Mouse (Mus musculus): ENCODE measurements around the gene Dnaaf5. TPM values are rescaled to one million over a fixed set of nuclear protein-coding genes. Genes with fewer than 3 reads are reported as not detected.

Dnaaf5 gene
- total RNA-seq, 1 experiment, result 22.8 TPM

- peaks cover 9 to 14% of the 10 kb centered on the region in 2 experiments; a peak in 3 of 4 replicates for H3K4me1 ChIP-seq (ENCODE audit: control insufficient read depth in 2 of 2, insufficient read depth in 2 of 2, low read length in 2 of 2, poor library complexity in 1 of 2)
- H3K4me3 ChIP-seq (ENCODE audit: insufficient read depth in 1 of 2, low read depth in 1 of 2, low read length in 2 of 2, poor library complexity in 1 of 2, severe bottlenecking in 1 of 2), result peak overlapping the region; percentile 44 to 72
- no peak for DNase-seq (ENCODE audit: low read depth, low spot score)
- peak overlapping the region; percentile 85 for H3K27ac ChIP-seq (ENCODE audit: insufficient read depth, low read depth, low read length, poor library complexity, severe bottlenecking)
- peak overlapping the region; percentile 29; the same call in 1 of the 2 replicates for H3K9ac ChIP-seq (ENCODE audit: insufficient read depth, low read depth, low read length, poor library complexity, severe bottlenecking)
- in situ Hi-C loops (cut with MboI; ENCODE audit: low sequenced_read_pairs in 2 of 2, unreplicated experiment in 2 of 2), result no loop called here
- no peaks in the 10 kb centered on the region for H3K36me3 ChIP-seq (ENCODE audit: control insufficient read depth, insufficient read depth, low read length, poor library complexity, severe bottlenecking)
- TF ChIP-seq ZNF384 (IDR thresholded peaks at IDR 0.05; ENCODE audit: low read depth, low read length), result peak; percentile 50; the same call in 1 of the 2 replicates
- no peak for TF ChIP-seq ZC3H11A (IDR thresholded peaks at IDR 0.05; ENCODE audit: borderline replicate concordance, low read depth, low read length)
- no peaks in the 10 kb centered on the region for H3K9me3 ChIP-seq (ENCODE audit: control insufficient read depth, insufficient read depth, low read depth, low read length)
Observed at GRCm38 (mm10) chr5:139199636-139199994, 49.6 kb downstream of the Dnaaf5 start.

DNA sequence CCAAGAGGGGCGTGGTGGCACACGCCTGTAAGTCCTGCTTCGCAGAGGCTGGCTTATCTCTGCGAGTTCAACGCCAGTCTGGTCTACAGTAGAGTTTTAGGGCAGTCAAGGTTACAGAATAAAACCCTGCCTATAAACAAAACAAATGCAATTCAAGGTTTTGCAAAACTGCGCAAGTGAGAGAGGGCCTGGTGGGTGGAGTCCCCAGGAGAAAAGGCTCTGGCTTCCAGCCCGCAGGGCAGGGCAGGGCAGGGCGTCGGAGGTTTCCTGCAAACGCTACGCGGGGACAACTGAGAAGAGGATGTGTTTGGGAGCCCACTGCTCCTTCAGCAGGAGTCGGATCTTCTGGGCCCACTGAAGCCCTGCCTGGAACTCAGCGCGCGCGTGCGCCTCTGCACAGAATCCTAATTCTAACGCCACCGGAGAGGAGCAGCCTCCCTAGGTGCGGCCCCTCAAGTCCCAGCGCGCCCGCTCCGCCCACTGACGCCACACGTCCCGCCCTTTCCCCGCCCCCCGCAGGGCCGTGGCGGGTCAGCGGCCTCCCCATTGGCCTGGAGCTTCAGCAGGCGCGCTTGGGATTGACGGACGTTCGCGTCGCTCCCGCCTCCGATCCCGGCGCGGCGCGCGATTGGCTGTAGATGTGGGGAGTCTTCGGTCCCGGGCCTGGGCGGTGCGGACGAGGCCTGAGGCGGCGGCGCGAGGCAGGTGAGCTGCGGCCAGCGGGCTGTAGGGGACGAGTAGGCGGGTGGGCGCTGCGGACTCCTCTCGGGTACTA, 50.2 kb downstream of the Dnaaf5 start, which contains the start of gene Sun1:
TSS of gene Sun1 (plus strand) at position 643 of the 775 bp plus-strand sequence.
- in situ Hi-C loops (cut with MboI; ENCODE audit: low sequenced_read_pairs in 2 of 2, unreplicated experiment in 2 of 2), result no loop called here

GRCm38 (mm10) chr5:139200770-139201569, 50.9 kb downstream of the Dnaaf5 start:
- TF ChIP-seq HCFC1 (IDR thresholded peaks at IDR 0.05; ENCODE audit: borderline replicate concordance, insufficient read depth, low read length), result no peak
- TF ChIP-seq ZC3H11A (IDR thresholded peaks at IDR 0.05; ENCODE audit: borderline replicate concordance, low read depth, low read length), result no peak
- TF ChIP-seq CHD2 (IDR thresholded peaks at IDR 0.05; ENCODE audit: low read depth, low read length), result no peak
- no peak for TF ChIP-seq MAFK (IDR thresholded peaks at IDR 0.05; ENCODE audit: insufficient read depth, low read depth, low read length)
- TF ChIP-seq ZNF384 (IDR thresholded peaks at IDR 0.05; ENCODE audit: low read depth, low read length), result no peak
- no peaks in the 10 kb centered on the region for H3K9me3 ChIP-seq (ENCODE audit: control insufficient read depth, insufficient read depth, low read depth, low read length)
- H3K9ac ChIP-seq (ENCODE audit: insufficient read depth, low read depth, low read length, poor library complexity, severe bottlenecking), result peak overlapping the region; percentile 93
- H3K4me3 ChIP-seq (ENCODE audit: insufficient read depth in 1 of 2, low read depth in 1 of 2, low read length in 2 of 2, poor library complexity in 1 of 2, severe bottlenecking in 1 of 2), result peak overlapping the region; percentile 81 to 93
- no peaks in the 10 kb centered on the region for H3K36me3 ChIP-seq (ENCODE audit: control insufficient read depth, insufficient read depth, low read length, poor library complexity, severe bottlenecking)
- H3K27ac ChIP-seq (ENCODE audit: insufficient read depth, low read depth, low read length, poor library complexity, severe bottlenecking), result peak overlapping the region; percentile 75
- no peak for DNase-seq (ENCODE audit: low read depth, low spot score)
- peaks cover 9 to 19% of the 10 kb centered on the region in 2 experiments; a peak in 3 of 4 replicates for H3K4me1 ChIP-seq (ENCODE audit: control insufficient read depth in 2 of 2, insufficient read depth in 2 of 2, low read length in 2 of 2, poor library complexity in 1 of 2)
- in situ Hi-C loops (cut with MboI; ENCODE audit: low sequenced_read_pairs in 2 of 2, unreplicated experiment in 2 of 2), result no loop called here

More for the DNA sequence above, 50.2 kb downstream of the Dnaaf5 start, which contains the start of gene Sun1:
- H3K9ac ChIP-seq (ENCODE audit: insufficient read depth, low read depth, low read length, poor library complexity, severe bottlenecking), result peak within 1 kb of the TSS; percentile 93
- TF ChIP-seq ZC3H11A (IDR thresholded peaks at IDR 0.05; ENCODE audit: borderline replicate concordance, low read depth, low read length), result no peak
- peak; percentile 62; the same call in 1 of the 2 replicates for TF ChIP-seq CHD2 (IDR thresholded peaks at IDR 0.05; ENCODE audit: low read depth, low read length)
- peak within 1 kb of the TSS; percentile 81 to 93 for H3K4me3 ChIP-seq (ENCODE audit: insufficient read depth in 1 of 2, low read depth in 1 of 2, low read length in 2 of 2, poor library complexity in 1 of 2, severe bottlenecking in 1 of 2)
- peaks cover 9 to 17% of the 10 kb centered on the region in 2 experiments; a peak in 3 of 4 replicates for H3K4me1 ChIP-seq (ENCODE audit: control insufficient read depth in 2 of 2, insufficient read depth in 2 of 2, low read length in 2 of 2, poor library complexity in 1 of 2)
- peak; percentile 96 for DNase-seq (ENCODE audit: low read depth, low spot score)
- no peaks in the 10 kb centered on the region for H3K36me3 ChIP-seq (ENCODE audit: control insufficient read depth, insufficient read depth, low read length, poor library complexity, severe bottlenecking)
- no peaks in the 10 kb centered on the region for H3K9me3 ChIP-seq (ENCODE audit: control insufficient read depth, insufficient read depth, low read depth, low read length)
- H3K27ac ChIP-seq (ENCODE audit: insufficient read depth, low read depth, low read length, poor library complexity, severe bottlenecking), result peak within 1 kb of the TSS; percentile 85

GRCm38 (mm10) chr5:139202127-139202526, 52.1 kb downstream of the Dnaaf5 start:
- DNase-seq (ENCODE audit: low read depth, low spot score), result no peak
- in situ Hi-C loops (cut with MboI; ENCODE audit: low sequenced_read_pairs in 2 of 2, unreplicated experiment in 2 of 2), result no loop called here
- Histone ChIP-seq H3K36me3 (ENCODE audit: control insufficient read depth, insufficient read depth, low read length, poor library complexity, severe bottlenecking) (no peaks in the 10 kb centered on the region; the same call in 1 of the 2 replicates), H3K4me3 (ENCODE audit: insufficient read depth in 1 of 2, low read depth in 1 of 2, low read length in 2 of 2, poor library complexity in 1 of 2, severe bottlenecking in 1 of 2) (peak overlapping the region in 1 of 2 experiments; percentile 93; a peak in 2 of 4 replicates), H3K27ac (ENCODE audit: insufficient read depth, low read depth, low read length, poor library complexity, severe bottlenecking) (no peak overlapping the region), H3K9me3 (ENCODE audit: control insufficient read depth, insufficient read depth, low read depth, low read length) (no peaks in the 10 kb centered on the region), H3K9ac (ENCODE audit: insufficient read depth, low read depth, low read length, poor library complexity, severe bottlenecking) (peak overlapping the region; percentile 93; the same call in 1 of the 2 replicates), H3K4me1 (ENCODE audit: control insufficient read depth in 2 of 2, insufficient read depth in 2 of 2, low read length in 2 of 2, poor library complexity in 1 of 2) (peaks cover 9 to 14% of the 10 kb centered on the region in 2 experiments; a peak in 3 of 4 replicates)
- TF ChIP-seq MAFK (IDR thresholded peaks at IDR 0.05; ENCODE audit: insufficient read depth, low read depth, low read length) (no peak), CHD2 (IDR thresholded peaks at IDR 0.05; ENCODE audit: low read depth, low read length) (no peak), ZNF384 (IDR thresholded peaks at IDR 0.05; ENCODE audit: low read depth, low read length) (no peak), HCFC1 (IDR thresholded peaks at IDR 0.05; ENCODE audit: borderline replicate concordance, insufficient read depth, low read length) (no peak), ZC3H11A (IDR thresholded peaks at IDR 0.05; ENCODE audit: borderline replicate concordance, low read depth, low read length) (no peak)

All from ES-E14 (cell line).